Mouse (Mus musculus) retina, postnatal 7 days (tissue): ENCODE measurements around the gene Ercc6l.

Experiments used
- DNase-seq: peaks from one replicate; pipeline ENCODE4 v3.0.0-alpha.2; 2012; ENCODE audit warnings: low read depth, low spot score

Gene Ercc6l

GRCm38 (mm10) chrX:102156618-102157422 lies at the start of gene Ercc6l:
Gene Ercc6l, minus strand, starts transcription at chrX:102157091.
- DNase-seq = peak; percentile 81

- DNase-seq = no peak
Observed at GRCm38 (mm10) chrX:102190840-102191239, 33.9 kb upstream of the Ercc6l start.

- no peak for DNase-seq
Observed at GRCm38 (mm10) chrX:102189581-102189980, 32.7 kb upstream of the Ercc6l start.

DNA sequence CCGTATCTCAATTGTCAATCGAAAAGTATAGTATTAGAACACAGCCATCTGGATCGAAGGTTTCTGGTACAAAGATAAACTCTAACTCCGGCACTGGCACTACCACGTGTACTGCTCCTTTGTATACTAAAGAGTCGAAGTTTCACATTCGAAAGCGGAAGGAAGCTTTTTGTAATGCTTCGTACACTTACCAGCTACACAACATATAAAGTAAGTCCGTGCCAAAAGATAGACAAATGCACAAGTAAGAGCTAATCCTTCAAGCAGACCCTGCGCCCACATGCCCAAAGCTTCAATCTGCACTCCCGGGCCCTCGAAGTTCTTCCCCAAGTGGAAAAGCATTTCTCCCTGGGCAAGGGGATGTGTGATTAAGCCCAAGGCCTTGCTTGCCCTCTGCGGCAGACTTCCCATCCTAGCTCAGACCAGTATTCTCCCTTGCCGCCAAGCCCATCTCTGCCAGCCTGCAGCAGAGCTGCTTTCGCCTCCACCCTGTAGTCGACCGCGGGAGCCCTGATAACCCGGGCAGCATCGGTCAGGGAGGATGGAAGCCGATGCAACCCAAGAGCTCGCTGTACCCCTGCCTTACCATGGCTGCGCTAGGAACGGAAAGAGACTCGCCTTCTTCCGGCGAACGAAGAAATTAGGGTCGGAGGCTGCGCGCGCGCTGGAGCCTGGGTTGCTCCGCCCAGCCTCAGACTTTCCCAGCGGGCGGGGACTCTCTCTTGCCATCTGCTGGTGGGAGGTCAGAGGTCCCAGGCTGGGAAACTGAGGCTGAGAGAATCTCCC lies 32.0 kb upstream of the Ercc6l start, which contains the start of gene Rps4x:
Gene Rps4x, minus strand, starts transcription at position 683 of the 786 bp plus-strand sequence.
- peak; percentile 64 for DNase-seq

- DNase-seq = no peak
Observed at GRCm38 (mm10) chrX:102187023-102187699, 30.3 kb upstream of the Ercc6l start.

GRCm38 (mm10) chrX:102182575-102182974 lies 25.7 kb upstream of the Ercc6l start:
- no peak for DNase-seq

GRCm38 (mm10) chrX:102175538-102176287 lies 18.8 kb upstream of the Ercc6l start:
- no peak for DNase-seq

DNA sequence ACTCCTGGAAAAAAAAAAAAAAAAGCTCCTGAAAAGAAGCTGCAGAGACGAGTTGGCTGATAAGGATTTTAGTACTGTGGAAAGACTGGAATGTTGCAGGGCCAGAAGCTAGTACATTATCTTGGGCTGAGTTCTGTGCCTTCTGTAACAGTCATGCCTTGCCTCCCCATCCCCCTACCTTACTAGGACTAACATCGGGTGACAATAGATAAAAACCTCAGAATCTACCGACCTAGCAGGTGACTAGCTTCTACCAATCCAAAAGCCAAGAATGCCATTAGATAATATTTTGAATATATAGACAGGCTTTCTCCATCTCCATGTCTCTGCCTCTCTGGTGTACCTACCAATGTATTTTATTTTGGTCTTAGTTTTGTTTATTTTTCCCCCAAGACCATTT lies 14.0 kb upstream of the Ercc6l start:
- no peak for DNase-seq

DNA sequence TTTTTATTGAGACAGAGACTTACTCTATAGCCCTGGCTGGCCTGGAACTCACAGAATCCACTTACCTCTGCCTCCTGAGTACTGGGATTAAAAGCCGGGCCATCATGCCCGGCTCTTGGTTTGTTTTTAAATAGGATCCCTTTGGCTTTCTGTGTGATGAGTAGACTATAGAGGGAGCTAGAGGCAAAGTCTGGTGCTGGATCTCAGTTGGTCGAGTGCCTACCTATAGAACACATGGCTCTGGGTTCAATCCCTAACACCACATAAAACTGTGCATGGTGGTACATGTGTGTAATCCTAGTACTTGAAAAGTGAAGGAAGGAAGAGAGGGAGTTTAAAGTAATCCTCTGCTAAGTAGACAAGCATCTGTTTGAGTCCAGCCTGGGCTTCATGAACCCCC lies 13.2 kb upstream of the Ercc6l start:
- no peak for DNase-seq

DNA sequence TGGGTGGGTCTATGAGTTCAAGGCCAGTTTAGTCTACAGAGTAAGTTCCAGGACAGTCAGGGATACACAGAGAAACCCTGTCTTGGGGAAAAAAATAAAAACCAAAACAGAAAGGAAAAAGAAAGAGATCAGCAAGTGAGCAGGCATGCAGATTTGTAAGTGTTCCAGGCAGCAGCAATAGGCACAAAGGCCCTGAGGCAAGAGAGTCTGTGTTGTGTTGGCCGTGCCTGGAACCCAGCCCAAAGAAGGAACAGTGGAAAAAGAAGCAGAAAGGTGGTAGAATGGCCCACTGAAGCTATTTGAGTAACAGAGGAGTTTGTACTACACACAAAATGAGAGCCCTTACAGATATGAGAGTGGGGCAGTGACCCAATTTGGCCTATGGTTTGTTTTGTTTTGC lies 12.8 kb upstream of the Ercc6l start:
- DNase-seq = no peak

GRCm38 (mm10) chrX:102166986-102167385 lies 10.1 kb upstream of the Ercc6l start:
- DNase-seq = no peak

DNA sequence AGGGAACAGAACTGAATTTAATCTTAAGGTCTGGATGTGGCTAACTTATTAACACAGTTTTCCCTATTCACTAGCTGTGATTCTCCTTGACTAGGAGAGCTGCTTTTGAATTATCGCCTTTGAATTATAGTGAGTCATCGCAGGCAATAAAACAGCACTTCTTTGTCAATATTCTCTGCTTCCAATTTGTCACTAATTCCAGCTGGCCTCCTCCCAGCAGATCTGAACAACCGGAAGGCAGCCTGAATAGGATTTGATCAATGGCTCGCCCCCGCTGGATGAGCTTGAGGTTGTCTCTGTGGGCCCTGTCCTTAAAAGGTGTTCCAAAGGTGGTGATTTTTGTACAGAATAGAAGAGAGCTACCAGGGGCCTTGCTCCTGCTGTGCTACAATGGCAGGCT lies 9.6 kb upstream of the Ercc6l start:
- no peak for DNase-seq

- no peak for DNase-seq
Observed at GRCm38 (mm10) chrX:102163529-102163928, 6.6 kb upstream of the Ercc6l start.

GRCm38 (mm10) chrX:102163096-102163495 lies 6.2 kb upstream of the Ercc6l start:
- DNase-seq = no peak

DNA sequence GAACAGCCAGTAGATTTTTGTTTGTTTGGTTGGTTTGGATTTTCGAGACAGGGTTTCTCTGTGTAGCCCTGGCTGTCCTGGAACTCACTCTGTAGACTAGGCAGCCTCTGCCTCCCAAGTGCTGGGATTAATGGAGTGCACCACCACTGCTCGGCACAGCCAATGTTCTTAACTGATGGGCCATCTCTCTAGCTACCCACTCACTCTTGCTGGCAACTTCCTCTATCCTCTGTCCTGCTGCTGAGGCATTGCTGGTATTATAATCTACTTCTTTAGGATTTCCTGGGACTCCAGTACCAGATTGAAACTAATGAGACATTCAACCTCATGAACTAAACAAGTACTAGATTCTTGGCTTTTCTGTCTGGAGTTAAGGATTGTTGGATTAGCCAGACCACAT lies 3.6 kb upstream of the Ercc6l start:
- DNase-seq = no peak

GRCm38 (mm10) chrX:102159778-102160177 lies 2.9 kb upstream of the Ercc6l start:
- DNase-seq = no peak

GRCm38 (mm10) chrX:102157423-102157791 lies 516 bp upstream of the Ercc6l start:
- DNase-seq = no peak

DNA sequence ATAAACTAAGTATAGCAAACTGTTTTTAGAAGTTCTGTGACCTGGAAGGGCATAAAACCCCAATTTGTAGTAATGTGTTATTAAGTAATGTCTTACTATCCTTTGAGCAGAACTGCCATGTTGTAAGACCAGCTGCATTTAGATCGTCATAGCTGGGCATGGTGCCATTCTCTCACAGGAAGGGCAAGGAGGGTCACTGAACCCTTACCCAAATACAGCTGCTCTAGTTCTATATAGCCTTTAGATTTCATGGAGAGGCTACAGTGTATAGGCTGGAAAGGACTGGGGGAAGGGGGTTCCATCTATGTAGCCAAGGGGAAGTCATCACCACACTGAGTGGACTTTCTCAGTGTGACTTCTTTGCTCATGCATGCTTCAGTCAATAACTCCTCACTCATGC lies 15.7 kb downstream of the Ercc6l start:
- no peak for DNase-seq

DNA sequence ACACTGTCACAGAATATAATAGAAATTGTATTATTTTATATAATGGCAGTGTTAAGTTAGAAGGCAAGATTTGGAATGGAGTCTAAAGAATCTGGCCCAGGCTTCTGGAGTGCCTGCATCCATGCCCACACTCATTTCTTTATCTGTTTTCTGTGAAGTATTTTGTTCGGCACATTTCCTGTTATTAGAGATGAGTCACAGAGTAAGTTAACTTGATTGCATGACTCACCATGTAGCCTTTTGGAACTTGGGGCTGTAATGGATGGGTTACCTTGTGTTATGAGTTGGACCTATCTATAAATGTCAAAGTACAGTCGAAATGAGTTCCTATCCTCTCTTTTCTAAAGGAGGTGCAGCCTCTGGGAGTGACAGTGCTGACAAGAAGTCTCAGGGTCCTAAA lies 35.6 kb downstream of the Ercc6l start:
- no peak for DNase-seq

GRCm38 (mm10) chrX:102119042-102119864 lies 37.6 kb downstream of the Ercc6l start, which contains the start of gene Pin4:
Gene Pin4, plus strand, starts transcription at chrX:102119447.
- DNase-seq = peak; percentile 91

- DNase-seq = no peak
Observed at GRCm38 (mm10) chrX:102115676-102116075, 41.2 kb downstream of the Ercc6l start.
